Mouse (Mus musculus): ENCODE measurements around the gene Agap2. TPM values are rescaled to one million over a fixed set of nuclear protein-coding genes. Genes with fewer than 3 reads are reported as not detected.

The Agap2 gene
- polyA plus RNA-seq, 1 experiment from 2014 or later, result 1.5 TPM

- H3K9ac ChIP-seq, result no peak overlapping the region
- 3% methylated on average over 35 of the region's 35 CpGs for whole genome bisulfite sequencing
- H3K4me2 ChIP-seq, result peak overlapping the region; percentile 2; the same call in 1 of the 2 replicates
- peak overlapping the region; percentile 3; the same call in 1 of the 2 replicates for H3K4me3 ChIP-seq
- peaks cover 54% of the 10 kb centered on the region for H3K27me3 ChIP-seq
- H3K4me1 ChIP-seq, result peaks cover 11% of the 10 kb centered on the region
- H3K36me3 ChIP-seq (ENCODE audit: poor library complexity, severe bottlenecking), result peaks cover 16% of the 10 kb centered on the region
- no peaks in the 10 kb centered on the region for H3K9me3 ChIP-seq (replicated peaks)
- no peak overlapping the region for H3K27ac ChIP-seq
- no peak for ATAC-seq
These were observed 26.3 kb upstream of the Agap2 start for GRCm38 (mm10) chr10:127048608-127049394.

GRCm38 (mm10) chr10:127049395-127050118 is 25.5 kb upstream of the Agap2 start:
- no peak for ATAC-seq
- Histone ChIP-seq H3K9me3 (replicated peaks) (no peaks in the 10 kb centered on the region), H3K27ac (no peak overlapping the region), H3K9ac (0 out of 2 replicates have a peak overlapping the region, but pooled peaks have one; percentile 14), H3K27me3 (peaks cover 54% of the 10 kb centered on the region), H3K4me3 (peak overlapping the region; percentile 3; the same call in 1 of the 2 replicates), H3K4me2 (peak overlapping the region; percentile 2; the same call in 1 of the 2 replicates), H3K36me3 (ENCODE audit: poor library complexity, severe bottlenecking) (peaks cover 23% of the 10 kb centered on the region), H3K4me1 (peaks cover 11% of the 10 kb centered on the region)
- WGBS, result 2% methylated on average over 29 of the region's 29 CpGs

DNA sequence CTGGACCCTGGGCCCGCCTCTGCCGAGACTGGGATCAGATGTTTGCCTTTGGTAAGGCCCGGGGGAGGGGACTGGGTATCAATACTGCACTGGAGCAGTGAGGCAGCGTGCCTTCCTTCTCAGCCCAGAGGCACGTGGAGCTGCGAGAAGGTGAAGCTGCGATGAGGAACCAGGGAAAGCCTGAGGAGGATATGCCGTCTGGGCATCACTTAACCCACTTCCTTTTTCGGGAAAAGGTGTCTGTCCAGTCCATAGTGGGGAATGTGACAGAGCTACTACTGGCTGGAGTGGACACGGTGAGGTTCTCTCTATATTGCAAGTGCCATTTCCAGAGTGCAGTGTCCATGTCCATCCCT is 25.0 kb upstream of the Agap2 start:
- no peak for ATAC-seq
- no peak overlapping the region for H3K27ac ChIP-seq
- no peak overlapping the region for H3K4me2 ChIP-seq
- H3K27me3 ChIP-seq, result peaks cover 54% of the 10 kb centered on the region
- H3K9me3 ChIP-seq (replicated peaks), result no peaks in the 10 kb centered on the region
- WGBS, result 17% methylated on average over 10 of the region's 10 CpGs
- no peak overlapping the region for H3K9ac ChIP-seq
- peaks cover 11% of the 10 kb centered on the region for H3K4me1 ChIP-seq
- peaks cover 24% of the 10 kb centered on the region for H3K36me3 ChIP-seq (ENCODE audit: poor library complexity, severe bottlenecking)
- H3K4me3 ChIP-seq, result no peak overlapping the region

GRCm38 (mm10) chr10:127054646-127055045 is 20.4 kb upstream of the Agap2 start:
- 74% methylated on average over 4 of the region's 4 CpGs for WGBS
- no peak overlapping the region for H3K4me3 ChIP-seq
- ATAC-seq, result no peak

GRCm38 (mm10) chr10:127055406-127055805 is 19.7 kb upstream of the Agap2 start:
- no peak overlapping the region; the same call in 1 of the 2 replicates for H3K9ac ChIP-seq
- no peak overlapping the region for H3K4me2 ChIP-seq
- ATAC-seq, result no peak
- H3K4me3 ChIP-seq, result no peak overlapping the region
- peaks cover 53% of the 10 kb centered on the region for H3K36me3 ChIP-seq (ENCODE audit: poor library complexity, severe bottlenecking)
- 95% methylated on average over 8 of the region's 8 CpGs for WGBS
- H3K27me3 ChIP-seq, result peaks cover 19% of the 10 kb centered on the region
- no peaks in the 10 kb centered on the region for H3K9me3 ChIP-seq (replicated peaks)
- H3K27ac ChIP-seq, result no peak overlapping the region
- peaks cover 17% of the 10 kb centered on the region for H3K4me1 ChIP-seq

More at GRCm38 (mm10) chr10:127054646-127055045, 20.4 kb upstream of the Agap2 start:
- no peak overlapping the region for H3K4me2 ChIP-seq
- no peak overlapping the region for H3K27ac ChIP-seq
- H3K4me1 ChIP-seq, result peaks cover 16% of the 10 kb centered on the region
- no peak overlapping the region for H3K9ac ChIP-seq
- peaks cover 53% of the 10 kb centered on the region for H3K36me3 ChIP-seq (ENCODE audit: poor library complexity, severe bottlenecking)
- peaks cover 27% of the 10 kb centered on the region for H3K27me3 ChIP-seq
- no peaks in the 10 kb centered on the region for H3K9me3 ChIP-seq (replicated peaks)

GRCm38 (mm10) chr10:127056490-127056889 is 18.6 kb upstream of the Agap2 start:
- H3K4me3 ChIP-seq, result no peak overlapping the region
- peaks cover 27% of the 10 kb centered on the region for H3K4me1 ChIP-seq
- peaks cover 53% of the 10 kb centered on the region for H3K36me3 ChIP-seq (ENCODE audit: poor library complexity, severe bottlenecking)
- 93% methylated on average over 20 of the region's 20 CpGs for WGBS
- H3K4me2 ChIP-seq, result no peak overlapping the region
- H3K27me3 ChIP-seq, result peaks cover 8% of the 10 kb centered on the region
- no peaks in the 10 kb centered on the region for H3K9me3 ChIP-seq (replicated peaks)
- no peak for ATAC-seq
- H3K9ac ChIP-seq, result no peak overlapping the region
- H3K27ac ChIP-seq, result no peak overlapping the region

- Histone ChIP-seq H3K27me3 (no peaks in the 10 kb centered on the region), H3K4me3 (peak overlapping the region; percentile 92), H3K4me2 (peak overlapping the region; percentile 91), H3K36me3 (ENCODE audit: poor library complexity, severe bottlenecking) (peaks cover 49% of the 10 kb centered on the region), H3K27ac (no peak overlapping the region), H3K4me1 (peaks cover 36% of the 10 kb centered on the region), H3K9me3 (replicated peaks) (no peaks in the 10 kb centered on the region), H3K9ac (peak overlapping the region; percentile 97)
- 0% methylated on average over 9 of the region's 9 CpGs for WGBS
- ATAC-seq, result peak; percentile 25; the same call in 1 of the 2 replicates
These were observed 16.9 kb upstream of the Agap2 start for GRCm38 (mm10) chr10:127058161-127058560.

DNA sequence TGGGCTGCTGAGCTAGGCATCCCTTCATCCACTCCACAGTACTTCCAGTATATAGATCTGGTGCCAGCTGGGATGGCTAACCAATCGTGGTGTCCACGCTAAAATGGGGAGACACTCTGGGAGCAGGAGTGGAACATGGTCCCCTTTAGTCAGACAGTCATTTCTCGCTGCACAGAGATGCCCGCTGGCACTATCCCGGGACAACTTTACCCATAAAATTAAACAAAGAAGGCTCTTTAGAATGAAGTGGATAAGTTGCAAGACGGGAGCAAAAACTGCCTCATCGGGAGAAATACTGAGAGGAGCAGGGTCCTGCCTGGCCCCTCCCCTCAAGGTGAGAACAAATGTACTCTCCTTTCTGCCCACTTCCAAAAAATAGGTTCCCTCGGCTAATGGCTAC is 16.4 kb upstream of the Agap2 start:
- WGBS, result 7% methylated on average over 8 of the region's 8 CpGs
- H3K27ac ChIP-seq, result peak overlapping the region; percentile 8; the same call in 1 of the 2 replicates
- H3K27me3 ChIP-seq, result no peaks in the 10 kb centered on the region
- peak overlapping the region; percentile 92 for H3K4me3 ChIP-seq
- no peak for ATAC-seq
- H3K9me3 ChIP-seq (replicated peaks), result no peaks in the 10 kb centered on the region
- H3K4me1 ChIP-seq, result peaks cover 36% of the 10 kb centered on the region
- peak overlapping the region; percentile 97 for H3K9ac ChIP-seq
- peaks cover 43% of the 10 kb centered on the region for H3K36me3 ChIP-seq (ENCODE audit: poor library complexity, severe bottlenecking)
- H3K4me2 ChIP-seq, result peak overlapping the region; percentile 91

DNA sequence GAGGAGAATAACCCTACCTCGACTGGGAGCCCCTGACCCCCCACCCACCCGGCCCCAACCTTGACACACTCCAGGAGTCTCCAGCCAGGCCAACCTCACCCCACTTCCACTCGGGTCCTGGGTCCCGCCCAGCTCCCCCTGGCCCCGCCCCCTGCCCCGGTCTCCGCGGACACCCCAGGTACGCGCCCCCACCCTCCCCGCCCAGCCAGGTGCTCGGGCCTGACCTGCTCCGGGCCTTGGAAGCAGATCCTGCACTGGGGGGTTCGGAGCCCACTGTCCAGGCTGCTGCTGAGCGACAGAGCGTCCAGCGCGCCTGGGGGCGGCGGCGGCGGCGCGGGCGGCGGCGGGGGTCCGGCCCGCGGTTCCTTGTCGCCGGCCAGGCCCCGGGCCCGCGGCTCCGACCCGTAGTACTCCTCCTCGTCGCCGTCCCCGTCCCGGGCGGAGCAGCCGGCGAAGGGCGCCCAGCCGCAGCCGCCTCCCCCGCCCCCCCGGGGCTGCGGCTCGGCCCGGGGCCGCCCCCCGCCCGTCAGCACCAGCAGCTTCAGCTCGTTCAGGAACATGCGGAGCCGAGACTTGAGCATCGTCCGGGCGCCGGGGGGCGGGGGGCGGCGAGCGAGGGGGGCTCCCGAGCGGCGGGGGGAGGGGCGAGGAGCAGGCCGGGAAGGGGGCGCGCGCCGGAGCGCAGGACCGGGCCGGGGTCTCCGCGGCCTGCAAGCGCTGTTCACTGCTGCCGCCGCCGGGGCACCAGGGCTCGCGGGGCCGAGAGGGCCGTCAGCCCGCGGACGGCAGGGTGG is 15.7 kb upstream of the Agap2 start:
- Histone ChIP-seq H3K4me1 (peaks cover 36% of the 10 kb centered on the region), H3K27ac (peak overlapping the region; percentile 96), H3K27me3 (no peaks in the 10 kb centered on the region), H3K9me3 (replicated peaks) (no peaks in the 10 kb centered on the region), H3K4me3 (peak overlapping the region; percentile 92), H3K4me2 (peak overlapping the region; percentile 91), H3K9ac (peak overlapping the region; percentile 97), H3K36me3 (ENCODE audit: poor library complexity, severe bottlenecking) (peaks cover 37% of the 10 kb centered on the region)
- WGBS, result 1% methylated on average over 31 of the region's 92 CpGs
- ATAC-seq, result 0 out of 2 replicates have a peak, but pooled peaks have one; percentile 0

DNA sequence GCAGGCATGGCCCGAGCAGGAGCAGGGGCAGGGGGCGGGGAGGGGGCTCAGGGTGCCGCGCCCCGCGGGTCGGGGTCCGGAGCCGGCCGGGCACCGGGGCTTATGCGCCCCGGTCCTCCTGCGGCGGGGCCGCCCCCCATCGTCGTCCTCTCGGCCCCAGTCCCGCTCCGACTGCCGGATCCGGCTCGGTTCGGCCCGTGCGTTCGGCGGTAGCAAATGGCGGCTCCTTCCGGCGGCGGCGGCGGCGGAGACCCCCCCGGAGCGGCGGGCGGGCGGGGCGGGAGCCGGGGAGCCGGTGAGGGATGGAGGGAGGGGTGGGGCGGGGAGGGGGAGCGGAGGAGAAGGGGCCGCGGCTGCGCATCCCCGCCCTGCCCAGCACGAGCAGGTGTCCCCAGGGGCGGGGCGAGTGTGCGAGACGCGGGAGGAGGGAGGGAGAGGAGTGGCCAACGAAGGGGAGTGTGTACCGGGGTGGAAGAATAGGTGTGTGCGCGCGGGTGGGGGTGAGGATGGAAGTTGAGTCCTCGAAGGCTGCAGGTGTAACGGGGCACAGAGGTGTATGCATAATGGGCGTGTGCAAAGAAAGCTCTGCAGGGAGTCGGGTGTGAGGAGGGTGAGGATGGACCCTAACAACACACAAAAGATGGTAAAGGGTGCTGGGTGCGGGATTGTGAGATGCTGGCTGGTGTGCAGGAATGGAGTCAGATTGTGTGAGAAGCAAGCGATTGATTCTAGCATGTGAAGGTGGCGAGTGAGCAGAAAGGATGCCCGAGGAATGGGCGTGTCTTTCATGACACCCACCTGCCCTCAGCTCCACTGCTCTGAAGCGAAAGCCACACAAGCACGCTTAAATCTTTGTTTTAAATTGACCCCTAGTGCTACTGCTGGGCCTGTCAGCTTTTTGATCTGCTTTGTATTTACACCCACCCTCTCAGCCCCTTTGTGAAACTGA is 14.8 kb upstream of the Agap2 start, which contains the start of gene March9:
March9 (minus strand) TSS at position 217 of the 949 bp plus-strand sequence.
- under 1% methylated on average over 60 of the region's 72 CpGs for WGBS
- peak within 1 kb of the TSS; percentile 97 for H3K9ac ChIP-seq
- H3K27ac ChIP-seq, result peak within 1 kb of the TSS; percentile 96
- peak within 1 kb of the TSS; percentile 91 for H3K4me2 ChIP-seq
- H3K4me1 ChIP-seq, result peaks cover 44% of the 10 kb centered on the region
- peak within 1 kb of the TSS; percentile 92 for H3K4me3 ChIP-seq
- no peaks in the 10 kb centered on the region for H3K9me3 ChIP-seq (replicated peaks)
- peak; percentile 48 for ATAC-seq
- H3K27me3 ChIP-seq, result no peaks in the 10 kb centered on the region
- peaks cover 34% of the 10 kb centered on the region for H3K36me3 ChIP-seq (ENCODE audit: poor library complexity, severe bottlenecking)

GRCm38 (mm10) chr10:127061085-127061484 is 14.0 kb upstream of the Agap2 start:
- H3K36me3 ChIP-seq (ENCODE audit: poor library complexity, severe bottlenecking), result peaks cover 34% of the 10 kb centered on the region
- peak overlapping the region; percentile 96 for H3K27ac ChIP-seq
- H3K9me3 ChIP-seq (replicated peaks), result no peaks in the 10 kb centered on the region
- peak overlapping the region; percentile 91 for H3K4me2 ChIP-seq
- peaks cover 52% of the 10 kb centered on the region for H3K4me1 ChIP-seq
- no peak for ATAC-seq
- WGBS, result 17% methylated on average over 5 of the region's 5 CpGs
- peak overlapping the region; percentile 97 for H3K9ac ChIP-seq
- H3K27me3 ChIP-seq, result no peaks in the 10 kb centered on the region
- peak overlapping the region; percentile 92 for H3K4me3 ChIP-seq
